Mouse (Mus musculus) gastrocnemius, postnatal 14 days (tissue): Measurements from ENCODE around the gene Hk1. TPM values are rescaled to one million over a fixed set of nuclear protein-coding genes. Genes with fewer than 3 reads are reported as not detected.
"Not testable (repeated sequence)": the region's sequence is repeated elsewhere in the genome, so short reads cannot be mapped to it uniquely, and the experiment has no call there.

Source experiments
- DNase-seq: peaks from one replicate; pipeline ENCODE4 v3.0.0; 2021; ENCODE audit warnings: mixed read lengths
- intact Hi-C: fragments of 180-260 bp; cut with DNase I; formaldehyde crosslinking; loops from one replicate; pipeline ENCODE4 v1.15.1; 2025; ENCODE audit warnings: low total_unique reads
- total RNA-seq, 2 experiments: library from RNA; stranded (reverse); gene quantifications; 2 replicates each; pipeline ENCODE4 v1.2.3; 2021

Gene Hk1
- total RNA-seq, 2 experiments from 2014 or later, result 12.6 to 16.3 TPM

- intact Hi-C loops, result no loop called here
- DNase-seq, result no peak
Observed at GRCm38 (mm10) chr10:62327572-62328317, 52.0 kb downstream of the Hk1 start.

GRCm38 (mm10) chr10:62326818-62327571 lies 52.7 kb downstream of the Hk1 start:
- intact Hi-C loops, result no loop called here

GRCm38 (mm10) chr10:62326002-62326401 lies 53.7 kb downstream of the Hk1 start:
- intact Hi-C loops, result no loop called here
- no peak for DNase-seq

More at GRCm38 (mm10) chr10:62326818-62327571, 52.7 kb downstream of the Hk1 start:
- DNase-seq, result no peak

GRCm38 (mm10) chr10:62322821-62323220 lies 56.9 kb downstream of the Hk1 start:
- DNase-seq, intact Hi-C loops: not testable (repeated sequence)

GRCm38 (mm10) chr10:62321457-62321856 lies 58.3 kb downstream of the Hk1 start:
- intact Hi-C loops, result no loop called here
- no peak for DNase-seq

GRCm38 (mm10) chr10:62320402-62320978 lies 59.2 kb downstream of the Hk1 start:
- DNase-seq, result no peak
- intact Hi-C loops, result no loop called here

GRCm38 (mm10) chr10:62319154-62319553 lies 60.6 kb downstream of the Hk1 start:
- no peak for DNase-seq
- intact Hi-C loops, result no loop called here

- intact Hi-C loops, result no loop called here
- DNase-seq, result no peak
Observed at GRCm38 (mm10) chr10:62316467-62316866, 63.2 kb downstream of the Hk1 start.

GRCm38 (mm10) chr10:62313885-62314424 lies 65.8 kb downstream of the Hk1 start:
- intact Hi-C loops, result no loop called here
- DNase-seq, result no peak

- no peak for DNase-seq
- intact Hi-C loops, result no loop called here
Observed at GRCm38 (mm10) chr10:62313140-62313539, 66.6 kb downstream of the Hk1 start.

GRCm38 (mm10) chr10:62311464-62311863 lies 68.2 kb downstream of the Hk1 start:
- DNase-seq, result peak; percentile 67
- intact Hi-C loops, result no loop called here

- DNase-seq, result no peak
- intact Hi-C loops, result no loop called here
Observed at GRCm38 (mm10) chr10:62310259-62311039, 69.3 kb downstream of the Hk1 start.

- DNase-seq, result no peak
- intact Hi-C loops, result no loop called here
Observed at GRCm38 (mm10) chr10:62309593-62309992, 70.1 kb downstream of the Hk1 start.

- intact Hi-C loops, result no loop called here
- DNase-seq, result no peak
Observed at GRCm38 (mm10) chr10:62308896-62309491, 70.7 kb downstream of the Hk1 start.

- intact Hi-C loops, result no loop called here
- no peak for DNase-seq
Observed at GRCm38 (mm10) chr10:62306483-62306882, 73.2 kb downstream of the Hk1 start.

GRCm38 (mm10) chr10:62305090-62305489 lies 74.6 kb downstream of the Hk1 start:
- DNase-seq, result no peak
- intact Hi-C loops, result no loop called here

- intact Hi-C loops, result no loop called here
- DNase-seq, result peak; percentile 49
Observed at GRCm38 (mm10) chr10:62300006-62300827, 79.5 kb downstream of the Hk1 start.
